Mouse (Mus musculus): ENCODE results near the gene RPS10-NUDT3.

GRCm38 (mm10) chr17:27555512-27556172 lies 79.4 kb downstream of the RPS10-NUDT3 start:
- TF ChIP-seq CTCF (IDR thresholded peaks at IDR 0.05; ENCODE audit: extremely low read depth, insufficient read depth, insufficient read length, insufficient replicate concordance) = no peak
- TF ChIP-seq POLR2A (IDR thresholded peaks at IDR 0.05; ENCODE audit: low read depth, low read length) = no peak

All from spleen, adult 2 months (tissue).